Mouse (Mus musculus) cerebellum, adult 11 months (tissue): ENCODE measurements at regions not wholly inside any gene's neighbourhood (a gene's known extent, or its start where the extent isn't known, plus 50 kb on each side); places are given as distances from the start of the nearest gene placed in this dataset.
"Not testable (repeated sequence)": the region's sequence is repeated elsewhere in the genome, so short reads cannot be mapped to it uniquely, and the experiment has no call there.

ENCODE experiments used
- DNase-seq: peaks from one replicate; pipeline ENCODE4 v3.0.0; 2022

DNA sequence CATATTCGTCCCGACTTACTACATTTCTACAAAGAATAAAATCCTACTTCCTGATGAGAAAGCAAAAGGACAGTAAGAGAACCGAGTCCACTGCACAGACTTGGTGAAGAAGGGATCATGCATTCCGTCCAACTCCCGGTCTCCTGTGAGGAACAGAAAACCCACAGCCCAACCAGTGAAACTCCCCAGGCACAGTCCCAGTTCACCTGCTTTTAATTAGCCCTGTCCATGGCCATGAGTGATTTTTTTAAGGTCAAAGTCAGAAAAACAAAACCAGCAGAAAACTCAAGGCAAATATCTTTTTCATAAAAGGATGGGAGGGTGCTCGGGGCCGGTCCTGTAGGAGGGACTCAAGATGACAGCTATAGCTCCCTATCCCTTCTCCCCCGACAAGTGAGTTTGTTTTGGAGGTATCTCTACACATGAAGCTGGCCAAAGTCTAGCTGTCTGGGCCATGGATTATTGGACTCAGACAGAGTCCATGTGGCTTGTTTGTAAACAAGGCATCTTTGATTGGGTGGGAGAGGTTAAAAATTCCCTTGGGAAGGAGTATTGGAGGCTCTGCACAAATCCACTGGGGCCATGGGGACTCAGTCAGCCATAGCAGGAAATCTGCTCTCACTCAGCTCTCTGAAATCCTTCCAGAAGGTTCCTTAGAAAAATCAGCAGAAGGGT is 168.8 kb upstream of the Arid1b start:
- DNase-seq, result no peak

DNA sequence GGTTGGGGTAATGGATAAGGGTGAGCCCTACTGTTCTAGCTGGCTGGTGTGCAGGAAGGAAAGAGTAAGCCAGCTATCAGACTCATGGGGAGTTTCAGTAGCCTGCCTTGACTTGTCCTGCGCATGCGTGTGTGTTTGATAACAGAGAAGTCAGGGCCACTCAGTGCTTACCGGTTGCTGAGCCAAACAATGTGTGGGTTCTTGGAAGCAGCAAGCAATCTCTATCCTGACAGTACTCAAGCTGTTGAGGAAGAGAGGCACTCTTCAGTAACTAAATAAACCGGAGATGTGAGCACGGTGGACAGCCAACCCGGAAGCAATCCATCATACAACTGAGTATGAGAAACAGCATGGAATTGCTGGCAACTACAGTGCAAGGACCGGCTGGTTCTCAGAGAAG is 160.1 kb upstream of the Arid1b start:
- DNase-seq, result no peak

DNA sequence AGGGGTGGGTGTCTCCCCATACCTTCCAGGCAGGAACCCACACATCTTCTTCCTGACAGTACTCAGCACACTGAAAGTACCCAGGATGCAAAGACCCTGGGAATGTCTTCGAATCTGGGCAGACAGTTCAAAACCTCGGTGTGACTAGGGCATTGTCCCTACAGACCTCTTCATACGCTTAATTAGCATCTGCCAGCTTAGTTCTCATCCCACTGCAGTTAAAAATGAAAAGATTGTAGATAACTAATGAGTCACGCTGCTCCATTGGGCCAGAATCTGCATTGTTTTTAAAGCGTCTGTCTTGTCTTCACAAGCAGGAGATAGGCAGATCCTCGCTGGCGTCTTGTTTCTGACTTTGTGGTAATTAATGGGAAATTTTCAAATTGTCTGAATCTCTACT is 159.6 kb upstream of the Arid1b start:
- DNase-seq, result no peak

DNA sequence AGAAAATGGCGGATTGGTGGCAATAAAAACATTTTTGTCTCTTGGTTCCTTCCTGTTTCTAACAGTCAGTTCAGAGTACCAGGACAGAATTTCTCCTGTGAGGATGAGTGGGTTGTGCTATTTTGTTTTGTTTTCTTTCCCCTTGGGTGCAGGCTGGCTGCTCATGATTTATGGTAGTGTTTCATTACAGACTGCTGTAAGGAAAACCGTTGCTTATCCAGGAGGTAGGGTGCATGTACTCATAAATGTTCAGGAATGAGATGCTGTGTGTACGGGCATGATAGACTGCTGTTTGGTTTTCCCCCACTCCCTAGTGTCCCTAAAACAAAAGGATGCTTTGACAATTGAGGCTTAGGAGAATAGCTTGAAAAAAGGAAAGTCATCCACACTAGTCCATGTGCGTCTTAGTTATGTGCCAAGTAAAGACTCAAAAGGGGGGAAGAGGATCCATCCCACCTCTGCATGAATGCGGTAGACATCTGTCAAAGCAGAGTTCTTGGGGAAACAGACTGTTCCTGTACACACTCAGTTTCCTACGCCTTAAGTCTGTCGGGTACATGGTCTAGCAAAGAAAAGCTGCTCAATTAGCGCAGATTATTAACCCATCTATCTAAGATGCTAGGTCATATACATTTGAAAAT is 158.9 kb upstream of the Arid1b start:
- no peak for DNase-seq

DNA sequence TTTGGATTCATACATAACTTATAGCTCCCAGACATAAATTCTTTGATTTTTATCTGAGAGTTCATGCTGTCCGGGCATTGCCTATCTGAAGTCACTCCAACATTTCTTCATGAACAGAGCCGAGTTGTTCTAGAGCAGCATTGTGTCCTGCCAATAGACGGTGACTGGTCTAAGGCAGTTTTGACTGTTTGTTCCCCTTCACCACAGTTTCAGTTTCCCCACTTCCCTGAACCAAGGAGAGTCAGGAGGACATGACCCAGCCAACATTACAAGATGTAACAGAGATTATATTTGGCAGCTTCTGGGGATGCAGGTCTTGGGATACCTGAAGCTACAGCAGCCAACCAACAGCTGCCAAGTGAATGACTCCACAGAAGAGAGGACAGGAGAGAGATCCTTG is 154.0 kb upstream of the Arid1b start:
- no peak for DNase-seq

DNA sequence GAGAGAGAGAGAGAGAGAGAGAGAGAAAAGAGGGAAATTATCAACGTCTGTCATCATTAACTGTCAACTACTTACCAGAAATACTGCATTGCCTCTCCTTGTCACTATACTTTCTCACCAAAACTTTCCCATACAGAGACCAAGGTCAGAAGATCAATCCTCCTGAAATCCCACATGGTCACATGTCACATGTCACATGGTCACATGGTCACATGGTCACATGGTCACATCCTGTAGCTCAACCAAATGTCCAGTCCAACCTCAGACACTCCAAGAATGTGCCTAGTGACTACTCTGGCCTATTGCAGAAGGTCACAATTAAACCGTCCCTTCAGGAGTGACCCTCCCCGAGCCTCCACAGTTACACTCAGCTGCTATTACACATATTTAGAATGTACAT is 135.8 kb upstream of the Arid1b start:
- DNase-seq, result no peak

DNA sequence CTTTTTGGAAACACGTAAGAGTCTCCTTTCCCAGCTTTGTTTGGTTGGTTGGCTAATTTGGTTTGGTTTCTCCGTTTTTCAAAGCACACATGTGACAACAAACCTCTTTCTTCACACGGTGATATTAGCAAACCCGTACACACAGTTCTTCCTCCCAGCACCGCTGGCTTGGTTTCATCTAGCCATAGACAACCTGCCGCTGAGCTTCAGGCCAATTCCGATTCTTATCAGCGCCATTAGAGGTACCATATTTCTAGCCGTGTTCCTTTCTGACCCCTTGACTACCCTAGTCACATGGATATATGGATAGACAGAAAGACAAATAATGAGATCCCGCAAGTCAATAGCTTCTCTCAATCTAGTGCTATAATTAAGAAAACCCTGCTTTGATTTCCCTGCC is 129.2 kb upstream of the Arid1b start:
- no peak for DNase-seq

DNA sequence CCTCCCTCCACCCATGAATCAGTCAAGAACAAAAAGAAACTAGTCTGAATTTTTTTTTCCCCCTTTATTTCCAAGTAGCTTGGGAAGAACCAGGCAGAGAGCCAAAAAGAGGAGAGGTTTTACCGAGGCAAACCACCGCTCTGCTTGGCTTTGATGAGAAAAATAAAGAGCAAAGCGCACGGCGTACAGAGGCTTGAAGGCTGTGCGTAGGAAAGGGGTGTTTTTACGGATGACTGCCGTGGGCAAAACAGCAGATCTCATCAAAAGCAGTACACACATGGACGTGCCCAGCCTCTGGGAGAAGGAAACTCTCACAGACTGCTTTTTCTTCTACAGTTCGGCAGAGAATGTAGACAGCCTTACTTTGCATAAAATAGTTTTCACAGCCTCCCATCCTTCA is 128.5 kb upstream of the Arid1b start:
- no peak for DNase-seq

DNA sequence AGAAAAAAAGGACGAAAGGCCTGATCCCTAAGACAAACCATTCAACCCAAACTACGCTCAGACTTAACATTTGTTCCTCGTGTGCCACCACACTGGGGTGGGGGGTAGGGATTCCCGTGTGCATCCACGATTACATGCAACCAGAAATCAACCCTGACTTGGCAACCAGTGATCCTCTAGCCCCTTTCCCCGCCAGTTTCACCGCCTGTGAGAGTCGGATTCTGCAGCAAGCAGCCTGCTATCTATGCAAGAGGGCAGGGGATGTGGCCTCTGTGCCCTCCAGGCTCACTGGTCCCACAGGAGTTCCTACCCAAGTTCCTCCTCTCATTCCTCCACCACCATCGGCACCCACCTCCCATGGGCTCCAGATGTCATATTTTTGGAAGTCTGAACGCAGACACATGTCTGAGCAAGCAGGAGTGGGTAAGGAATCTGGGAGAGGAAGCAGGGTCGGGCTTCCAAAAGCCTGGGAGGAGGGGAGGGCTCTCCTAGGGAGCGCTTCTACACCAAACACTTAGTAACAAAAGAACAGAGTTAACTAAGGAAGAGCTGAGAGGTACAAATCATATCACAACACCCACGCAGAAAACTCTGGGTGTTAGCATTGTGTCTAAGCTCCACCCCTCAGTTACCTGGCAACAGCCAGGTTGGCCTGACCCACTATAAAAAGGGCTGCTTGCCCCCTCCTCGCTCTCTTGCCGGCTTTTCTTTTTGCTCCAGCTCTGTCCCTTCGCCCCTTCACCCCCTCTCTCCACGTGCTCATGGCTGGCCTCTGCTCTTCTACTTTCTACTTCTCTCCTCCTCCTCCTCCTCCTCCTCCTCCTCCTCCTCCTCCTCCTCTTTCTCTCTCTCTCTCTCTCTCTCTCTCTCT is 127.9 kb upstream of the Arid1b start:
- DNase-seq, result no peak

DNA sequence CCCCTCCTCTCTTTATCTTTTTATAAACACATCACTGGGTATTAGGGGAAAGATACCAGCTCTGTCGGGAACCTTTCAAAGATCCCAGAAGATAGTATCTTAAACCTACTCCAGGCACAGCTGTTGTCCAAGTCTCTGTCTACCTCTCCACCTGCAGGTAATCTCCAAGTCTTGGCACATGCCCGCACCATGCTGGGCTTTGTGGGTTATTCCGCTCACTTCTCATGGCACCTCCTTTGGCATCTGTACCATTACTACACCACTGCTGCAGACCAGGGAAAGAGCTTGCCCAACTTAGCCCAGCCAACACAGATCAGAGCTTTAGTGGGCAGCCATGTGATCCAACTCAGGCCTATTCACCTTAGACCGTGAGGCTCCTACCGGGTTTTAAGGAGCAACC is 127.0 kb upstream of the Arid1b start:
- DNase-seq, result no peak

DNA sequence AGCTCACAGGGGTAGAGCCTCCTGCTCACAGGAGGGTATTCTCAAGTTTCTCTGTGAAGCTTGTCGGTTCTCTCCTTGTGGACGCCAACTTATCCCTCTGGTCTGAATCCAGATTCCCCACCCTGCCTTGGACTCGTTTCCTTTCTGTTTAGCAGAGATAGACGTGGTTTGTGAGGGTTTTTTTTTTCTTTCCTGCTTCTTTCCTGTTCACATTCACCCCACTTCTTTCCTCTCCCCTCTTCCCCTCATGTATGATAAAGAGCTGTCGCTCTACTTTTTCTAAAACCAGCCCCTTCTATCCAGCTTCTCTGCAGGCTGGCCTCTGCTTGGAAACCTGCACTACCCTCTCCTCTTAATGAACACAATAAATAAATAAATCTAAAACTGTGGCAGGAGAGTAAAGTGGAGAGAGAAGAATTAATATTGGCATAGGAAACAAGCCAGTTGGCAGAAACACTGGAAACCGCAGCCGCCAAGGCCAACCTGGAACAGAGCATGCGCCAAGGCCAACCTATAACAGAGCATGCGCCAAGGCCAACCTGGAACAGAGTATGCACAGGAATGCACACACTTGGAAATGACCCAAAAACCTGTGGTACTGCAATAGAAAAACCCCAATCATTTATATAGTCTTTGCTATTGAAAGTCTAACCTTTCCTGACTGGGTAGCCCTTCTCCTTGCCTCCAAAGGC is 126.2 kb upstream of the Arid1b start:
- DNase-seq, result no peak

DNA sequence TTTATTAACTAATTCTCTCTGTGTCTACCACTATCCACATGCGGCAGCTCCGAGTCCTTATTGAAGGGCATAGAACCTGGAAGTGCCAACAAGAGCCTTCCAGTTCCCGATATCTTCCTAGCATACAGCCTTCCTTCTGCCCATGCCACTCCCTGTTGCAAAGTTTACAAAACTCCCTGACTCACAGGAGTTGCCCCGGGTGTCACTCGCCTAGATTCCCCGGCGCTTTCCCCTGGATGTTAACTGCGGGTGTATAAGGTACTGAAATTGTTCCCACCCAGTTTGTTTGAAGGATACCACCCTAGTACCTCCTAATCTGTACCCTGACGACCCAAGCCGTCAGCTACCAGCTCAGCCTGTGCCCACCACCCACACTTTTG is 125.7 kb upstream of the Arid1b start:
- no peak for DNase-seq

DNA sequence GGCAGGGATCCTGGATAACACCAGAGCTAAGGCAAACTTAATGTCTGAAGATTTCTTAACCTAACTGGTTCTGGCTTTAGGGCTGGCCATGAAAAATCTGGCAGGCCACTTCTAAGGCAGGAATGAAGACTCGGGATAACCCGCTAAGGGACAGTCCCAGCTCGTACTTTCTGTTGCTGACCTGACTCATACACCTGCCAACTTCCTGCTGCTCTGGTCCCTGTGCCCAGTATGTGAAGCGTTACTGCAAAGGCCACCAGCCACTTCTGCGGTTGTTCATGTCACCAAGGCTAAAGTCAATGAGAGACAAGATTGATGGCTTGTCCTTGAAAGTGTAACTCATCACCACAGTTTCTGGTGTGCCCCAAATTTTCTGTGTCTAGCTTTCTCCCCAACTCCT is 125.3 kb upstream of the Arid1b start:
- no peak for DNase-seq

DNA sequence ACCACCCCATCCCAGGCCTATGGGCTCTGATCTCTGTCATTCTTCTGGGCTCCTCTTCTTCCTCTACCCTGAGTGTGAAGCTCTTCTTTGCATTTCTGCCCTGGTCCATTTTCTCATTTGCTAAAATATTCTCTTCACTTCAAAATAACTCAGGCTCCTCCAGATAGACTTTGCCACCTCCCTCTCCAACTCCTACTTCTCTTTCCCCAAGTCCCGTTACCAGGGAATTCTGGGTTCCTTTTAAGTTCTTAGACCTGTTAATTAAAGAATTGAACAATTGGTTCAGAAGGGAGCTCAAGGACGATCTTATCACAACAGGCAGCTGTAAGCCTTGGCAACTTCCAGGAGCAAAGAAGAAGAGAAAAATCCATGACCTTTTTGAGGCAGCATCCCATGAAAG is 122.9 kb upstream of the Arid1b start:
- no peak for DNase-seq

DNA sequence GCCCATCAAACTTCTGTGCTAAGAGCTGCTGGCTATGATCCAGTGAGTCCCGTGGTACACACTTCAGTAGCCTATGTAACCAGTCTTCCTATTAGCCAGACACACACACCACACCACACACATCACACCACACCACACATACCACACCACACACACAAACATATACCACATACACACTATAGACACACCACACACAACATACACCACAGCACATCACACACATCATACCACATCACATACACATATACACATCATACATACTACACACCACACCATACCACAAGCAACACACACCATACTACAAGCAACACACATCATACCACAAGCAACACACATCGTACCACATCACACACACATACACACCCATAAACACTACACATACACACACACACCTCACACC is 119.7 kb upstream of the Arid1b start:
- DNase-seq, result no peak

DNA sequence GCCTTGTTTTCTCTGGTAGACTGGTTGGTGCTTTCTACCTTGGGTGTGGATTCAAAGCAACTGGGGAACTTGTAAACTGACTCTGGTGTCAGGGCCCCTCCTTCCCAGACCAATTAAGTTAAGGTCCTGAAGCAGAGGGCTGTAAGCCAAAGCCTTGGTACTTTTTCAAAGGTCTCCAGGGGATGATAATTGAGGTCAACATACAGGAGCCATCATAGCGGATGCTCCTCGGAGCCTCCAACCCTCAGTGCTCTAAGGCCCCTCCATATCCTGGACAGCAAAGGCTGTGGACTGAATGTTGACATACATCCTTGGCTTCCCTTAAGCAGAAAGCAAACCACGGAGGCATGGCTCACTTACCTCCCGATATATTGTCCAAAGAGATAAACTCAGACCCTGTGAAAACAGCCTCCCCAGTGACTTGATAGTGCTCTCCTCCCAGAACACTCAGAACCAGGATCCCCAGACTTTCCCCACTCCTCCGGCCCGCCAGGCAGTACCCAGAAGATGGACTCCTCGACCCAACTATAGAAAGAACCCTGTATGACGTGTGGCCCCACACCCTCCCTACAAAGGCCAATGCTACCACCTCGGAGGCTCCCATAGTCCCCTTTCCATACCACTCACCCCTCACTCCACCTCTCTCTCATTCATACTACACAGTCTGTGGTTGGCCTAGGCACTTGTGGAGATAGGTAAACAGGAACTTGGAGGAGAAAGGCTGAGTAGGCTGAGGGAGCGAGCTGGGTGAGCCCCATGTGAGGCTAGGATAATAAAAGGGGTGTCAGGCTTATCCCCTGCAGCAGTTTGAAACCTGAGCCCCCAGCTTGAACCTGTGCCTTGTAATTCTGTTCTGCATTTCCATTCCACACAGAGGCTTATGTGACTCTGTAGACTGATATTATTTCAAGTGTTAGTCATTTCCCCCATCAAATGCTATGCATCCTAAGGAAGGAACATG is 118.8 kb upstream of the Arid1b start:
- DNase-seq, result no peak

DNA sequence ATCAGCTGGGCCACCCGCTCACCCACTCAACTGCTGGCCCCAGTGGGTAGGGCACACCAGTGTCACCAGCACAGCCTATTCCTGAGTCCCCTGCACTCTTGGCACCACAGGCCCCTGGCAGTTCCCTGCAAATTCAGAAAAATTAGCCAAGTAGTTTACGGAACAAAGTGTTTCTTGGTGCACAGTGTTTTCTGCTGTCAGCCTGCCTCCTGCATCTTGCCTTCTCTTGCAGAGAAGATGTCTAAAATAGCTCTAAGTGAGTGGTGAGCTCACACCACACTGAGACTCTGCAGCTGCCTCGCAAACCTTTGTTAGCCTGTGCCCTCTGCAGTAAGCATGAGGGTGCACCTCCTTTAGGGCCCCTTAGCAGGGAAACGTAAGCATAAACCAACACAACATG is 117.7 kb upstream of the Arid1b start:
- DNase-seq, result no peak

DNA sequence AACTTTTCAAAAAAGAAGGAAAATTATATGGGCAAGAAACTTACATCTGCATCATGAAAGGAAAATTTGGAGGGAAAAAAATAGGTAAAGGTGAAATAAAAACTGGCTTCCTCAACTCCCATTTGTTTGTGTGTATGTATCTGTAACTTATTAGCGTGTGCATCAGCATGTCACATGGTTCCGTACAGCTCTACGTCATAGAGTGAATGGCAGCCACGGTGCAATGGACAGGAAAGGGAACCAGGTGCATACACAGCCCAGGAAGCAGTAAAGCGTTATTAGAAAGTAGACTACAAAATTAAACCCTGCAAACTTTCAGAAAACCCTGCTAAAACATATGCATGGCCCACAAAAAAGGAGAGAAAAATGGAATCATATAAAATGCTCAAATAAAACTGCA is 112.7 kb upstream of the Arid1b start:
- no peak for DNase-seq

DNA sequence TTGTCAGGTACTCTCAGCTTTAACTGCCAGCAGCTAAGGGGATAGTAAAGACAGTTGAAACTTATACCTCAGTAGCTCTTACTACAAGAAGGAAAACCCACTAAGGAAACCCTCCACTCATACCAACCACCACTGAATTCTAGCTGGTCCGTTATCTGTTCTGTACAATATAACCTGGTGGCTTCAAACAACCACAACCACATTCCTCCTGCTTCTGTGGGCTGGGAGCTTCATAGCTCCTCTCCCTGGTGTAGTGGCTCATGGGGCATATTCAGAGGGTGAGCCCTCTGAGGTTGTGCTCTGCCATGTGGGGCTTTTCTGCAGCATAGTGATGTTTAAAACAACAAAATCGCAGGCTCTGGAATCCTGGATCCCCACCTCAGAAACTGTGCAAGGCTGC is 110.0 kb upstream of the Arid1b start:
- no peak for DNase-seq

DNA sequence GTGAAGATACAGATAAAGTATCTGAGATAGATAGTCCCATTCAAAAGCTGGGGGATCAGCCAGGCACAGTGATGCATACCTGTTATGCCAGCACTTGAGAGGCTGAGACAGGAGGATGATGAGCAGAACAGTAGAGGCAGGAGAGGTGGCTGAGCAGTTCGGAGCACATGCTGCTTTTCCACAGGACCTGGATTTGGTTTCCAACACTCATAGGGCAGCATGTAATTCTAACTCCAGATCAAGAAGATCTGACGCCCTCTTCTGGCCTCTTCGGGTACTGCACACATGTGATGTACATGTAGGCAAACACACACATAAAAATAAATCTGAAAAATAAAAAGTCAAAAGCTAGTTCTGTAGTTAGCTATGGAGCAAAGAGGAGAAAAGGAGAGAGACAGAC is 109.4 kb upstream of the Arid1b start:
- DNase-seq, result no peak

DNA sequence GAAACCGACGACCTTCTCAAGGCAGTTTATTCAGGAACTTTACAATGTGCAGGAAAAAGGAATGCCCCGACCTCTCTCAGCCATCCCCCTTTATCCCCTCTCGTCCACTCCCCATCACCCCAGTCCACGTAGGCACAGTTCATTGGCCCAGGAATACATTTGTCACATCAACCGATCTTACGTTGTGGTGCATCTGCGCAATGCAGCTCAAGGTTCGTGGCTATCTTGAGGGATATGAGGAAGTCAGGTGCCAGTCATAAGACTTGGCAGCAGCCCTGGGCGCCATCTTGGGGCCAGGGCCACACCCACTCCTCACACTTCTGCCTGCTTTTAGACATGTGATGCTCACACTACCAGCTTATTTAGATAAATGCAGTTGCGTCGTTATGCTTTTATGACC is 106.8 kb upstream of the Arid1b start:
- DNase-seq, result not testable (repeated sequence)

DNA sequence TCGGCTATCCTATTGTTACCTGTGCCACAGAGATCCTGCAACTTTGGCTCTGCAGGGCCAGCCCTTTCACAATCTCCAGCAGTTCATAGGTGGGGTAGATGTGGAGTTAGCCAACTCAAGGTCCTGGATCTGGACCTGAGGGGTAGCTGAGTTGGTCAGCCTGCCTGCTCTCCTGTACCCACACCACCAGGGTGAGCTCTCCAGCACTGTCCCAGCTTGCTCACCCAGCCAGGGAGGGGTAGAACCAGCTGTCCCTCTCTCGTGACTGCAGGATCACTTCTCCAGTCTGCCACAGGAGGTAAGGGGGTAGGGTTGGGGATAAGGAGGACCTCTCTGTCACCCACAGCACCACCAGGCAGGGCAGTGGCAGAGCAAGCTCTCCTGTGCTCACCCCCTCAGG is 104.6 kb upstream of the Arid1b start:
- DNase-seq, result no peak
